Mouse (Mus musculus) layer of hippocampus, adult 2 months (tissue): ENCODE data around the gene Fbxl3. TPM values are rescaled to one million over a fixed set of nuclear protein-coding genes. Genes with fewer than 3 reads are reported as not detected.
A peak's percentile ranks its signal among the peaks of the same experiment; 100 is the strongest.

Experiments
- DNase-seq, 2 experiments: peaks; one replicate each; pipeline ENCODE4 v3.0.0; 2022; ENCODE audit warnings: low spot score in 2 of 2
- H3K27ac ChIP-seq: fragments of 200-600 bp; 2 replicates; pipeline ENCODE4 v1.8.1; 2022
- H3K4me3 ChIP-seq: fragments of 200-600 bp; 2 replicates; pipeline ENCODE4 v1.8.1; 2022; ENCODE audit warnings: mild to moderate bottlenecking
- CTCF ChIP-seq: fragments of 200-600 bp; conservative IDR thresholded peaks from 2 replicates; pipeline ENCODE4 v1.8.1; 2022; ENCODE audit warnings: antibody characterized with exemption, mild to moderate bottlenecking, moderate library complexity
- long read RNA-seq, 2 experiments: library from polyadenylated mRNA; stranded (forward); transcript quantifications; one replicate each; pipeline ENCODE4 v2.0.0; 2021; ENCODE audit warnings: borderline mapping rate in 2 of 2
- total RNA-seq, 2 experiments: library from RNA; stranded (reverse); gene quantifications; 2 replicates each; pipeline ENCODE4 v1.2.3; 2021

The Fbxl3 gene
- total RNA-seq, result 100 to 1,000 TPM; 101 to 102 TPM
- long read RNA-seq, experiment 1, full-length matches to known transcripts, result 55 of 74 reads
- long read RNA-seq, experiment 1, partial matches to known transcripts, result 5 of 74 reads
- long read RNA-seq, experiment 1, other reads (novel, unspliced or antisense), result 14 of 74 reads
- long read RNA-seq, experiment 2, full-length matches to known transcripts, result 55 of 87 reads
- long read RNA-seq, experiment 2, partial matches to known transcripts, result 6 of 87 reads
- long read RNA-seq, experiment 2, other reads (novel, unspliced or antisense), result 26 of 87 reads

DNA sequence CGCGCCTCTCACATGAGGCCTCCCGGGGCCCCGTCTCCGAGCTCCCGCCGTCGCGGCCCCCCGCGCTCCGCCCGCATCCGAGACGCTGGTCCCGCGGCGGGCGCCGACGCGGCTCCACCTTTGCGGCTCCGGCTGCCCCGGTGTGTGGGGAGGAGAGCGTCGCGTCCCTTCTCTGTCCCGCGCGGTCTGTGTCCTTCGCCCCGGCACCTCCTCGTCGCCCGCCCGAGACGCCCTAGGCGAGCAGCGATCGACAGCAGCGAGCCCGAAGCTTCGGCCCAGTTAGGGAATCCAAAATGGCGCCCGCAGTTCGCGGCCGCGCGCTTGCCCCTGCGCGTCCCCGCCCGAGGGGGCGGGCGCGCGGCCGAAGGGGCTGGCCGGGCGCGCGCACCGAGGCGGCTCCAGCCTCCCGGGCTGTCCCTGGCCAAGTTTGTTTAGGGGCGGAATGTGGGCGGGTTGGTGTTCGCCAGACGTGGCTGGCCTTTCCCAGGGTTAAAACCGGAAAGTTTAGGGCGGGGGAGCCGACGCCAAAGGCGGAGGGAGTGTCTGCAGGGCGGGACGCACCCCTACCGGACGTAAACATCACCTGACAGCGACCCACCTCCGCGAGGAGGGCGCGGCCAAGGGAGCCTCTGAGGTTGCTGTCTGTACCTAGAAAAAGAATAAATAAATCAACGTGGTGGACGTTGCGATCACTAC lies at the start of gene Fbxl3:
Fbxl3 (minus strand) TSS at position 329 of the 696 bp plus-strand sequence.
- peak; percentile 69 to 81 for DNase-seq
- peak within 1 kb of the TSS; percentile 100 for H3K27ac ChIP-seq
- peak; percentile 30 for TF ChIP-seq CTCF

DNA sequence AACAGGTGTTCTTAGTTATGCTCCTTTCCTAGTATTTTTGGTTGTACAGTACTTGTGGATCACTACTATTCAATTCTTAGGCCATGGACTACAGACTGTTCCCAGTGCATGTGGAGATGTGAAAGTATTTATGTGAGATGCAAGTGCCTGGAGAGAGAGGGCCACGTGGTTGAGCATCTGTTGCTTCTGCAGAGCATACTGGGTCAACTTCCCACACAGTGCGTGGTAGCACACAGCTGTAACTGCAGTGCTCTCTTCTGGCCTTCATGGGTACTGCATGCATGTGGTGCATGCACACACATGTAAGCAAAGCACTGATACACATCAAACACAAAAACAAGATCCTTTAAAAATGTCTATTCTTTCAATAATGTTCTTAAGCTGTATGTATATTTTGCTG lies 32.6 kb upstream of the Fbxl3 start:
- Histone ChIP-seq H3K27ac (no peak overlapping the region), H3K4me3 (no peak overlapping the region)
- peak in 1 of 2 experiments; percentile 53 for DNase-seq
- peak; percentile 76 for TF ChIP-seq CTCF

More for the DNA sequence above, at the start of gene Fbxl3:
- peak within 1 kb of the TSS; percentile 83 for H3K4me3 ChIP-seq

GRCm38 (mm10) chr14:103125756-103126155 lies 26.4 kb upstream of the Fbxl3 start:
- Histone ChIP-seq H3K4me3 (no peak overlapping the region), H3K27ac (no peak overlapping the region)
- TF ChIP-seq CTCF, result no peak
- no peak for DNase-seq

- peak in 1 of 2 experiments; percentile 6 for DNase-seq
- no peak overlapping the region for H3K4me3 ChIP-seq
- no peak for TF ChIP-seq CTCF
- H3K27ac ChIP-seq, result no peak overlapping the region
Measured at GRCm38 (mm10) chr14:103114994-103115670, 15.8 kb upstream of the Fbxl3 start.

DNA sequence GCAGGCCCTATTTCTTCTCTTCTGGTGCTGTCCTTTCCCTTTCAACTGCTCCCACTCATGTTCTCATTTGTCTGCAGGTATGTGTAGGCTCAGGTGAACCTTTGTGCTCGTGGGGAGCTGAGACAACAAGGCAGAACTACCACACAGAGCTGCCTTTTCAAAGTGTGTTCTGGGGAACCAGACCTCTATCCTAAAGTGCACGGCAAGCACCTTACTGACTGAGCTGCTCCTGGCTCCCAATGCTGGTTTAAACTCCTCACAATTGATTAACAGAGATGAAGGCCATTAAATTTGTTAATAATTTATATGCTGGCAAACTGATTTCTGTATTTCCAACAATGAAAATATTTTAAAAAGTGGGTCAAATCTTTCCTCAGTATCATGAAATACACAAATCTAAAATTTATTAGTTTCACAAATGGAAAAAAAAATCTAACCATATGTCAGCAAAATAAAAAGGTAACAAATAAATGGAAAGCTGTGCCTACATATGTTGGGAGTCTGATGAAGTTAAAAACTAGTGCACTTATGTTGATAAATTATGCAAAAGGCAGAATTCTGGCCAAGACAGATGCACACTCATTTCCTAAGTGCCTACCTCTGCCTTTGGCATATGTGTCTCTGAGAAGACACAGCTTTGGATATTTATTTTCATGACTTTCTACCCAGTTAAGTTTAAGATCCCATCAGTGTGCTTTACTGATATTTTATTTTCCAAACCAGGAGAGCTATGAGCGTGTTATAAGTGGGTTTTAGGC lies 13.4 kb upstream of the Fbxl3 start:
- H3K27ac ChIP-seq, result no peak overlapping the region
- DNase-seq, result peak; percentile 8 to 42
- no peak for TF ChIP-seq CTCF
- H3K4me3 ChIP-seq, result no peak overlapping the region

- Histone ChIP-seq H3K27ac (peak overlapping the region; percentile 65; the same call in 1 of the 2 replicates), H3K4me3 (no peak overlapping the region)
- DNase-seq, result peak; percentile 45 to 62
- no peak for TF ChIP-seq CTCF
Measured at GRCm38 (mm10) chr14:103109971-103110370, 10.6 kb upstream of the Fbxl3 start.

- Histone ChIP-seq H3K27ac (no peak overlapping the region), H3K4me3 (no peak overlapping the region)
- no peak for DNase-seq
- TF ChIP-seq CTCF, result no peak
Measured at GRCm38 (mm10) chr14:103106301-103106700, 6.9 kb upstream of the Fbxl3 start.

- Histone ChIP-seq H3K27ac (no peak overlapping the region), H3K4me3 (no peak overlapping the region)
- TF ChIP-seq CTCF, result no peak
- DNase-seq, result peak in 1 of 2 experiments; percentile 3
Measured at GRCm38 (mm10) chr14:103102731-103103335, 3.5 kb upstream of the Fbxl3 start.

DNA sequence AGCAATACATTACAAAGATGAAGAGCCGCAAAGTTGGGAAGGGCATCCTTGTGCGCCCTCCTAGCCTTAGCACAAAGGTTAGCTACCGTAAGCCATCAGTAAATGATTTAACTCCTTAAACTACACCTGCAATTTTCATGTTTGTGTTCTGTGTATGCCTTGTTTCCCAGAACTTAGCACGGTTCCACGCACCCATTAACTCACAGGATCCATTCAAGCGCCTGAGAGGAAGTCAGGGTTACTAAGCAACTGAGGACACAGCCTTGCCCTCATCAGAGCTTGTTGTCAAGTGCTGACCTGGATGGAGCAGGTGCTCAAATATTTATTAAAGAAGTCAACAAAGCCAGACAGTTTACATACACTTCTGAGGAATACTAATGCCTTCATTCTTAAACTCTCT lies 2.9 kb upstream of the Fbxl3 start:
- no peak for TF ChIP-seq CTCF
- H3K4me3 ChIP-seq, result no peak overlapping the region
- peak in 1 of 2 experiments; percentile 3 for DNase-seq
- H3K27ac ChIP-seq, result no peak overlapping the region

DNA sequence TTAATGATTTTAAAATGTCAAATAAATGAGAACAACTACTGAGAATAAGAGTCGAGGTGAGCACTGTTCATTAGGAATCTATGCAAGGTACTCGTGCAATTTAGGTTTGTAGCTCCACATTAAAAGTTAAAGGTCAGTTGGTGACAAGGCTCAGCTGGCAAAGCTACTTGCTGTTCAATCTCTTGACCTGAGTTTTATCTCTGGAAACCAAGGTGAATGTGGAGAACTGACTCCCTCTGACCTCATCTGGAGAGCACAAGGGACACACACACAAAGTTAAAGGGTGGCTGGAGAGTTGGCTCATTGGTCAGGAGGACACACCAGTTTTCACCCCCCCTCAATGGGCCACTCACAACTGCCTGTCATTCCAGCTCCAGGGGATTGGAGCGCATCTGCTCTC lies 1.8 kb upstream of the Fbxl3 start:
- H3K4me3 ChIP-seq, result no peak overlapping the region
- H3K27ac ChIP-seq, result no peak overlapping the region
- no peak for DNase-seq
- no peak for TF ChIP-seq CTCF

- peak in 1 of 2 experiments; percentile 7 for DNase-seq
- H3K27ac ChIP-seq, result peak overlapping the region; percentile 100
- no peak for TF ChIP-seq CTCF
- H3K4me3 ChIP-seq, result no peak overlapping the region
Measured at GRCm38 (mm10) chr14:103100296-103100695, 930 bp upstream of the Fbxl3 start.

DNA sequence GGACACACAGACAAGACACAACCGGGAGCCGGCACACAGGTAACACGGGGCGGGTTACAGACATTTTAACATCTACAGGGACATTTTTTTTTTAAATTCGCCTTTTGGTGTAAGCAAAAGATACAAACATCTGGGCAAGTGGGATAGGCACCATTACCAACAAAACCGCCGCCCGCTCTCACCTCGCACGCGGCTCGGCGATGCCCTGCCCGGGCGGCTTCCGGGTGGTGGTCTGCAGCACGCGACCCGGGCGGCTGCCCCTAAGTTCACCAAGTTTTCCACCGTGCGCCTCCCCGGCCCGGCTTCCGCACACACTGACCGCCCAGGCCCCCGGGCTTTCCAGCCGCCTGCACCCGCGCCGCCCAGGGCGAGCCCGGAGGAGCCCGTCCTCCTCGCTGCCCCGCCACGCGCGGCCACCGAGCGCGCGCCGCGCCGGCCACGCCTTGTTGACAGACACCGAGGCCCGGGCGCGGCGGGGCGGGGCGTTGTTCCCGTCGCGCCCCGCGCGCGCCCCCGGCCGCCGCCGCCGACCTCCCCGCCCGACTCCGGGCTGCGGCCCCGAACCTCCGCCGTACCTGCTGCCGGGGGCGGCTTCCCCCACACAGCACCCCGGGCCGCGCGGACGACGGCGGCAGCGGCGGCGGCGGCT lies 655 bp downstream of the Fbxl3 start:
- TF ChIP-seq CTCF, result no peak
- DNase-seq, result peak; percentile 74 to 82

More for the DNA sequence above, 655 bp downstream of the Fbxl3 start:
- Histone ChIP-seq H3K27ac (peak overlapping the region; percentile 100), H3K4me3 (peak overlapping the region; percentile 83)
